Mouse (Mus musculus): Measurements from ENCODE around the gene Cdc42.

The Cdc42 gene

GRCm38 (mm10) chr4:137357517-137358254, at the start of gene Cdc42:
Gene Cdc42, minus strand, starts transcription at chr4:137357720.
- DNase-seq = peak; percentile 99 to 100

GRCm38 (mm10) chr4:137405571-137405970, 48.1 kb upstream of the Cdc42 start:
- no peak for DNase-seq

- DNase-seq = peak; percentile 62 to 70
These were observed 39.4 kb upstream of the Cdc42 start for GRCm38 (mm10) chr4:137396641-137397525.

- DNase-seq = no peak
These were observed 36.0 kb upstream of the Cdc42 start for GRCm38 (mm10) chr4:137393378-137394135.

- no peak for DNase-seq
These were observed 35.4 kb upstream of the Cdc42 start for GRCm38 (mm10) chr4:137392874-137393273.

- no peak for DNase-seq
These were observed 33.8 kb upstream of the Cdc42 start for GRCm38 (mm10) chr4:137391287-137391686.

- DNase-seq = peak; percentile 57 to 75
These were observed 32.7 kb upstream of the Cdc42 start for GRCm38 (mm10) chr4:137390196-137390595.

- DNase-seq = peak; percentile 30 to 50
These were observed 31.5 kb upstream of the Cdc42 start for GRCm38 (mm10) chr4:137388983-137389382.

GRCm38 (mm10) chr4:137388059-137388794, 30.7 kb upstream of the Cdc42 start:
- DNase-seq = peak; percentile 89 to 90

- no peak for DNase-seq
These were observed 30.1 kb upstream of the Cdc42 start for GRCm38 (mm10) chr4:137387482-137388058.

- no peak for DNase-seq
These were observed 23.4 kb upstream of the Cdc42 start for GRCm38 (mm10) chr4:137380702-137381605.

GRCm38 (mm10) chr4:137379713-137380255, 22.3 kb upstream of the Cdc42 start:
- DNase-seq = no peak

GRCm38 (mm10) chr4:137379085-137379484, 21.6 kb upstream of the Cdc42 start:
- no peak for DNase-seq

- DNase-seq = no peak
These were observed 20.2 kb upstream of the Cdc42 start for GRCm38 (mm10) chr4:137377526-137378304.

- DNase-seq = no peak
These were observed 19.3 kb upstream of the Cdc42 start for GRCm38 (mm10) chr4:137376778-137377177.

GRCm38 (mm10) chr4:137375314-137376278, 18.1 kb upstream of the Cdc42 start:
- no peak for DNase-seq

- no peak for DNase-seq
These were observed 16.2 kb upstream of the Cdc42 start for GRCm38 (mm10) chr4:137373711-137374110.

All from cerebellum, postnatal 10 days (tissue).